Mouse (Mus musculus) MEL (cell line): ENCODE results near the gene Tnfrsf21.

Experiments used
- CHD1 ChIP-seq: IDR thresholded peaks from 2 replicates; pipeline ENCODE4 v1.6.1; 2012; ENCODE audit warnings: low read depth, mild to moderate bottlenecking, inconsistent platforms, low read length, improper control_type of control experiment
- CTCF ChIP-seq, 3 experiments: IDR thresholded peaks in 2 of 3; conservative IDR thresholded peaks in 1 of 3; 2 replicates each; pipeline ENCODE4 v1.5.1; 2011 to 2012; ENCODE audit warnings: low read length in 3 of 3, low read depth in 2 of 3, mild to moderate bottlenecking in 2 of 3, improper control_type of control experiment in 1 of 3, inconsistent platforms in 1 of 3, mixed read lengths in 1 of 3, moderate library complexity in 1 of 3; ENCODE audit not compliant: control insufficient read depth in 1 of 3, insufficient read depth in 1 of 3, poor library complexity in 1 of 3, severe bottlenecking in 1 of 3
- ELF1 ChIP-seq: IDR thresholded peaks from 2 replicates; pipeline ENCODE4 v1.6.1; 2014; ENCODE audit warnings: low read depth, mild to moderate bottlenecking, inconsistent platforms, low read length, improper control_type of control experiment, moderate library complexity
- EP300 ChIP-seq, 2 experiments: IDR thresholded peaks; 2 replicates each; pipeline ENCODE4 v1.6.1; 2011; ENCODE audit warnings: improper control_type of control experiment in 2 of 2, low read length in 2 of 2, low read depth in 1 of 2, mild to moderate bottlenecking in 1 of 2
- GATA1 ChIP-seq: IDR thresholded peaks from 2 replicates; pipeline ENCODE4 v1.6.1; 2011; ENCODE audit warnings: low read depth, low read length, improper control_type of control experiment
- POLR2A ChIP-seq, 2 experiments: IDR thresholded peaks; 2 replicates each; pipeline ENCODE4 v1.6.1; 2011 to 2012; ENCODE audit warnings: low read length in 2 of 2, mild to moderate bottlenecking in 2 of 2, control low read depth in 1 of 2, improper control_type of control experiment in 1 of 2, low read depth in 1 of 2, moderate library complexity in 1 of 2; ENCODE audit not compliant: control insufficient read depth in 1 of 2, insufficient read depth in 1 of 2, poor library complexity in 1 of 2
- POLR2AphosphoS5 ChIP-seq: IDR thresholded peaks from 2 replicates; pipeline ENCODE4 v1.6.1; 2012; ENCODE audit warnings: low read depth, borderline replicate concordance, mild to moderate bottlenecking, inconsistent platforms, low read length, moderate library complexity, mixed read lengths
- SMC3 ChIP-seq: IDR thresholded peaks from 2 replicates; pipeline ENCODE4 v1.6.1; 2011; ENCODE audit warnings: low read depth, low read length, improper control_type of control experiment
- TCF12 ChIP-seq: IDR thresholded peaks from 2 replicates; pipeline ENCODE4 v1.6.1; 2014; ENCODE audit warnings: low read depth, mild to moderate bottlenecking, inconsistent platforms, low read length, improper control_type of control experiment, moderate library complexity
- USF1 ChIP-seq: IDR thresholded peaks from 2 replicates; pipeline ENCODE4 v1.6.1; 2014; ENCODE audit warnings: low read depth, mild to moderate bottlenecking, inconsistent platforms, low read length, improper control_type of control experiment, moderate library complexity
- USF2 ChIP-seq, 2 experiments: IDR thresholded peaks; 2 replicates each; pipeline ENCODE4 v1.6.1; 2011 to 2012; ENCODE audit warnings: improper control_type of control experiment in 2 of 2, low read length in 2 of 2, borderline replicate concordance in 1 of 2, inconsistent platforms in 1 of 2, low read depth in 1 of 2, mild to moderate bottlenecking in 1 of 2; ENCODE audit not compliant: insufficient read depth in 1 of 2
- ZMIZ1 ChIP-seq: IDR thresholded peaks from 2 replicates; pipeline ENCODE4 v1.6.1; 2012; ENCODE audit warnings: low read depth, mild to moderate bottlenecking, inconsistent platforms, low read length, improper control_type of control experiment, moderate library complexity

DNA sequence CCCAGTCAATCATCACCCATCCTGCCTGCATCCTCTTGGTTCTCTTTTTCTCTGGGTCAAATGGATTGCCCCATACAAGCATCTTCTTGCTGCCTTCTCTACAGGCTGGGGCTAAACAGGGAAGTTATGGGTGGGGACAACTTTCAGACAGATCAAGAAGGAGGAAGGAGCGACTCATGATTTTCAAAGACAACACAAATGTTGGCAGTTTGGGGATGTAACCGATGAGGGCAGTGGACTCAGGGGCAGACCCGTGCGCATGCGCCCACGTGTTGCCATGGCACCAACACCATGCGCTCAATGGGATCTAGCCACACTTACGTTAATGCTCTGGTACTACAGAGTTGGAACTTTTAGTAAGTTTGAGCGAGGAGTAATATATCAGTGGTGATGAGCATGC, 121.5 kb downstream of the Tnfrsf21 start:
- TF ChIP-seq EP300 (IDR thresholded peaks at IDR 0.05; ENCODE audit: low read depth in 1 of 2, low read length in 2 of 2) (no peak), ELF1 (no peak), USF2 (IDR thresholded peaks at IDR 0.05; ENCODE audit: borderline replicate concordance in 1 of 2, insufficient read depth in 1 of 2, low read depth in 1 of 2, low read length in 2 of 2) (no peak), CHD1 (no peak), CTCF (IDR thresholded peaks at IDR 0.05 in 2 of 3, conservative IDR thresholded peaks at IDR 0.05 in 1 of 3; ENCODE audit: control insufficient read depth in 1 of 3, insufficient read depth in 1 of 3, low read depth in 2 of 3, low read length in 3 of 3, poor library complexity in 1 of 3, severe bottlenecking in 1 of 3) (no peak), POLR2A (IDR thresholded peaks at IDR 0.05; ENCODE audit: control insufficient read depth in 1 of 2, insufficient read depth in 1 of 2, low read depth in 1 of 2, low read length in 2 of 2, poor library complexity in 1 of 2) (no peak), USF1 (no peak), GATA1 (no peak), POLR2AphosphoS5 (no peak), SMC3 (no peak), TCF12 (no peak), ZMIZ1 (no peak)
